Mouse (Mus musculus): ENCODE data around the gene Srrm3. TPM values are rescaled to one million over a fixed set of nuclear protein-coding genes. Genes with fewer than 3 reads are reported as not detected.

Srrm3 gene
- polyA plus RNA-seq, 1 experiment from 2014 or later, result 2.7 TPM

DNA sequence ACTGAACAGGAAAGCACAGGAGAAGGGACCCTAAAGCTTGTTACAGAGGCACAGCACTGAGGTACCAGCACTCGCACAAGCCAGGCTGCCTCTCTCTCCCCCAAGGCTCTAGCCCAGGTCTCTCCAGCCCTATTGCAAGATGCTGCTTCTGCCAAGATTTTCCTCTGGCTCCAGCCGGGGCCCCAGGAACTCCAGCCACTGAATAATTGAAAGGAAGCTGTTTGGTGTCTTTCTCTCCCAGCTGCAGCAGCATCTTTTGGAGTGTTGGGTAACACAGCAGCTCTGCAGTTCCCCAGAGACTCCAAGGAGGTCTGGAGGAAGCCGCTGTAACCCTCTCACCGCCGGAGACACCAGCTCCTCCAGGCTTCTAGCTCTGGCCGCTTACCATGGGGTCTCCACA, 19.5 kb downstream of the Srrm3 start:
- Histone ChIP-seq H3K36me3 (no peaks in the 10 kb centered on the region), H3K4me3 (replicated peaks) (no peak overlapping the region), H3K27me3 (replicated peaks) (no peaks in the 10 kb centered on the region), H3K9me3 (no peaks in the 10 kb centered on the region), H3K4me2 (replicated peaks) (no peak overlapping the region), H3K4me1 (replicated peaks) (0 out of 2 replicates have a peak, but pooled peaks cover 3% of the 10 kb centered on the region), H3K27ac (no peak overlapping the region), H3K9ac (no peak overlapping the region)
- 45% methylated on average over 6 of the region's 6 CpGs for WGBS
- no peak for ATAC-seq

DNA sequence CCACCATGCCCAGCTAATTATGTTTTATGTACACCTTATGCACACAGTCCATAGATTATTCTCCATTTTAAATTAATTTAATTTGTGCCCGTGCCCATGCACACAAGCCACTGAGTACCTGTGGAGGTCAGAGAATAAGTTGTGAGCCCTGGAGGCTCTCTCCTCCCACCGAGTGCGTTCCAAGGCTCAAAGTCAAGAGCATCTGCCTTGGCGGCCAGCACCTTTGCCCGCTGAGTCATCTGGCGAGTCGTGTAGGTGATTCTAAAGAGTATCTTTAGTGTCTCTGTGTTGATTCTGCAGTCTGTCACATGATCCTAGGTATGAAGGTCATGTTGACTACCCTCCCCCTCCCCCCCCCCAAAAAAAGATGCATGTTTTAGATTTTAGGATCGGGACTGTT, 22.7 kb downstream of the Srrm3 start:
- H3K4me2 ChIP-seq (replicated peaks), result no peak overlapping the region
- no peaks in the 10 kb centered on the region for H3K9me3 ChIP-seq
- no peak overlapping the region for H3K4me3 ChIP-seq (replicated peaks)
- no peaks in the 10 kb centered on the region for H3K36me3 ChIP-seq
- WGBS, result 84% methylated on average over 8 of the region's 8 CpGs
- H3K27ac ChIP-seq, result no peak overlapping the region
- H3K4me1 ChIP-seq (replicated peaks), result 0 out of 2 replicates have a peak, but pooled peaks cover 3% of the 10 kb centered on the region
- ATAC-seq, result no peak
- no peak overlapping the region for H3K9ac ChIP-seq
- no peaks in the 10 kb centered on the region for H3K27me3 ChIP-seq (replicated peaks)

DNA sequence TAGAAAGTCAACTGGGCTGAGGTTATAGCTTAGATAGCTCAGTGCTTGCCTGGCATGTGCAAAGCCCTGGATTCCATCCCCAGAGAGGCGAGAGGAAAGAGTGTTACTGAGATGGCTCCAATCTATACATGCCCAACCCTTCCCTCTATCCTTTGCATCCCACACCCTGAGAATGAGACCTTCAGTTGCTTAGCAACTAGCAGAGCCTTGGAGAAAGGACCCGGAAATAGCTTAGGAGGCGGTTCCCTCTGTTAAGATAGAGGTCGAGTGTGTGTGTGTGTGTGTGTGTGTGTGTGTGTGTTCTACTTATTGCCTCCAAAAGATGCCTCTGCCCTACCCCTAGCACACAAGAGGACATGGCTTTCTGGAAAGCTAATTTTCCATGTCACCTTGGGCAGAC, 26.0 kb downstream of the Srrm3 start:
- H3K9ac ChIP-seq, result no peak overlapping the region
- 26% methylated on average over 4 of the region's 4 CpGs for WGBS
- H3K4me3 ChIP-seq (replicated peaks), result no peak overlapping the region
- no peak for ATAC-seq
- H3K27ac ChIP-seq, result no peak overlapping the region
- no peaks in the 10 kb centered on the region for H3K27me3 ChIP-seq (replicated peaks)
- H3K36me3 ChIP-seq, result no peaks in the 10 kb centered on the region
- H3K9me3 ChIP-seq, result no peaks in the 10 kb centered on the region
- peaks cover 10% of the 10 kb centered on the region for H3K4me1 ChIP-seq (replicated peaks)
- no peak overlapping the region for H3K4me2 ChIP-seq (replicated peaks)

DNA sequence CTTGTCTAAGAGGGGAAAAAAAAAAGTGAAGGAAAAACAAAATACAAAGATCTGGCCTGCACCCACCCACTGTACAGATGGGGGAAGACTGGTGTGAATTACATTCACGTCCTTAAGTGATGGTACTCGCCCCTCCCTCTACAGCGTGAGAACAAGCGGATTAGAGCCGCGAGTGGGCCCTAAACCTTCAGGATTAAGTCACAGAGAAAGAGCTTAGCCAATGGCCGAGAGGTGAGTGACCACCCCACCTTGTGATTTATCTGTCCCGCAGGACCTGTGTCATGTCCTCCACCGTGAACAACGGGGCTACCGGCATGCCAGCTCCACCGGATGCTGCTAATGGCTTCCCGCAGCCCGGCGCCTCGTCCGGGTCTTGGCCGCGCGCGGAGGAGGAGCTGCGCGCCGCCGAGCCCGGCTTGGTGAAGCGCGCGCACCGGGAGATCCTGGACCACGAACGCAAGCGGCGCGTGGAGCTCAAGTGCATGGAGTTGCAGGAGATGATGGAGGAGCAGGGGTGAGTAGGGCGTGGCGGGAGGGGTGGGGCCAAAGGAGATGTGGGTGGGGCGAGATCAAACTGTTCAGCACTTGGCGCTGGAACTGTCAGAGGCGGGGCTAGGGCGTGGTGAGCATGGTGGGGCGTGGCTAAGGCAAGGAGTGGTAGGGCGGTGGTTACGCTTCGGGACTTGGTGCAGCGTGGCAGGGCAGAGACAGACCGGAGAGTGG, 28.2 kb downstream of the Srrm3 start:
- Histone ChIP-seq H3K4me1 (replicated peaks) (peaks cover 10% of the 10 kb centered on the region), H3K9me3 (no peaks in the 10 kb centered on the region), H3K27ac (no peak overlapping the region), H3K36me3 (no peaks in the 10 kb centered on the region), H3K27me3 (replicated peaks) (no peaks in the 10 kb centered on the region), H3K4me2 (replicated peaks) (peak overlapping the region; percentile 97), H3K4me3 (replicated peaks) (peak overlapping the region; percentile 45), H3K9ac (0 out of 2 replicates have a peak overlapping the region, but pooled peaks have one; percentile 17)
- WGBS, result 2% methylated on average over 47 of the region's 47 CpGs
- peak; percentile 97 for ATAC-seq

DNA sequence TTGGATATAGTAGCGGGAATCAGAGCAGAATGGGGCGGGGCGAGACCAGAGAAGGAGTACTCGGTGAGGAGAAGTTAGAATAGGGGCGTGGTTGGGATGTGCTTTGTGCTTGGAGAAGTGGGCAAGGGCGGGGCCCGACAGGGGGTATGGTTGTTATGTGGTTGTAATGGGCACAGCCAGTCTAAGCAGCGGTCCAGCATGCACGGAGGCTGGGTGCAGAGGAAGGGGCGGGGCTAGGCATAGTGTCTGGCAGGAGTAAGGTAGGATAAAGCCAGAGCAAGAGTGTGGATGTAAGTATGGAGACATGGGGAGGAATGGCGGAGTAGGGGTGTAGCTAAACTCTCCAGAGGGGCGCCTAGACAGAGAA, 28.8 kb downstream of the Srrm3 start:
- Histone ChIP-seq H3K4me1 (replicated peaks) (peaks cover 10% of the 10 kb centered on the region), H3K4me3 (replicated peaks) (peak overlapping the region; percentile 45), H3K9ac (no peak overlapping the region), H3K27me3 (replicated peaks) (no peaks in the 10 kb centered on the region), H3K9me3 (no peaks in the 10 kb centered on the region), H3K27ac (no peak overlapping the region), H3K36me3 (no peaks in the 10 kb centered on the region), H3K4me2 (replicated peaks) (peak overlapping the region; percentile 97)
- 4% methylated on average over 12 of the region's 12 CpGs for WGBS
- ATAC-seq, result peak; percentile 79

DNA sequence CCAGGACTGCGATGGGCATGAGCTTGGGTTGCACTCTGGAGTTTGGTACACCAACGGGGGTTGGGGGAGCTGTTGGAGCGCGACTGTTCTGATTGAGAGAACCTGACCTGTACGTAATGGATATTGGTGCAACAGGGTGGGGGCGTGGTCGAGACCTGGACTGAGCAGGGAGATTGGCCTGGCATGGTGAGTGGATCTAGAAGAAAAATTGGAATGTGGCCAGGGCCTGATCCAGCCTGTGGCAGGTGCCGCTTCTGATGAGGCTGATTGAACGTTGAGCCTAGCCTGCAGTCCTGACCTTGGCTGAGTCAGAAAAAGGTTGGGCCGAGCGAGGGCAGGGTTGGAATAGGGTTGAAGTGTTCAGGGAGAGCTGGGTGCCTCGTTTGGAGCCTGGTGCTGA, 29.3 kb downstream of the Srrm3 start:
- ATAC-seq, result peak; percentile 18; the same call in 1 of the 2 replicates
- Histone ChIP-seq H3K36me3 (no peaks in the 10 kb centered on the region), H3K27me3 (replicated peaks) (no peaks in the 10 kb centered on the region), H3K4me1 (replicated peaks) (peaks cover 10% of the 10 kb centered on the region), H3K4me2 (replicated peaks) (peak overlapping the region; percentile 97), H3K4me3 (replicated peaks) (no peak overlapping the region), H3K9ac (no peak overlapping the region), H3K9me3 (no peaks in the 10 kb centered on the region), H3K27ac (no peak overlapping the region)
- 19% methylated on average over 12 of the region's 12 CpGs for WGBS

DNA sequence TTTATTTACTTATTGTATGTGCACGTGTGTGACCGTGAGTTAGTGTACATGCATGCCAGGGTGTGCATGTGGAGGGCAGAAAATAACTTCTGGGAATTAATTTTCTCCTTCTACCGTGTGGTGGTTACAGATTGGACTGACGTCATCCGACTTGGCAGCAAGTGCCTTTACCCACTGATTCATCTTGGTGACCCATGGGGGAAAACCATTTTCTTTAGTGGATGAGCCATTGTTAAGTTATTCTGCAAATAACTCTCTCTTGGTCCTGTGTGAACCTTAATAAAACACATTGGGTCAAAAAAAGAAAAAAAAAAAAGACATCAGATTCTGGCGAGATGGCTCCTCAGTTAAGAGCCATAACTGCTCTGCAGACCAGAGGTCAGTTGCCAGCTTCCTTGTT, 35.0 kb downstream of the Srrm3 start:
- no peak overlapping the region for H3K9ac ChIP-seq
- H3K9me3 ChIP-seq, result no peaks in the 10 kb centered on the region
- ATAC-seq, result no peak
- H3K27ac ChIP-seq, result no peak overlapping the region
- no peaks in the 10 kb centered on the region for H3K4me1 ChIP-seq (replicated peaks)
- H3K4me2 ChIP-seq (replicated peaks), result no peak overlapping the region
- H3K4me3 ChIP-seq (replicated peaks), result no peak overlapping the region
- H3K27me3 ChIP-seq (replicated peaks), result no peaks in the 10 kb centered on the region; the same call in 1 of the 2 replicates
- H3K36me3 ChIP-seq, result no peaks in the 10 kb centered on the region
- 73% methylated on average over 6 of the region's 6 CpGs for WGBS

DNA sequence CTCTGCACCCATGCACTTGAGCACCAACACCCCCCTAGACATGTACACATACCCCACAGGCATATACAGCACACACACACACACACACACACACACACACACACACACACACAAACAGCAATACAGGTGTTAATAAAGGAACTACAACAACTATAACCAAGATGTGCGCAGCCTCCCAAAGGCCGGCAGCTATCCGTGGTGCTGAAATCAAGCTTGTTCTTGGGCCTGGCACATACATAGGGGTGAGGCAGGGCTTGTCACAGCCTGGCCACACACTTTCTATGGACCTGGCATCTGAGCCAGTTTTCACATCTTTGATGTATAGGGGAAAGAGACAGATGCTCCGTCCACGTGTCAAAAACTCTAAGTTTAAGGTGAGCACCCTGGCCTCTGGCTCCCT, 36.7 kb downstream of the Srrm3 start:
- Histone ChIP-seq H3K27me3 (replicated peaks) (no peaks in the 10 kb centered on the region; the same call in 1 of the 2 replicates), H3K27ac (no peak overlapping the region), H3K36me3 (no peaks in the 10 kb centered on the region), H3K4me3 (replicated peaks) (no peak overlapping the region), H3K9me3 (peaks cover 2% of the 10 kb centered on the region; the same call in 1 of the 2 replicates), H3K4me1 (replicated peaks) (no peaks in the 10 kb centered on the region), H3K9ac (no peak overlapping the region), H3K4me2 (replicated peaks) (no peak overlapping the region)
- WGBS, result 22% methylated on average over 5 of the region's 5 CpGs
- no peak for ATAC-seq

DNA sequence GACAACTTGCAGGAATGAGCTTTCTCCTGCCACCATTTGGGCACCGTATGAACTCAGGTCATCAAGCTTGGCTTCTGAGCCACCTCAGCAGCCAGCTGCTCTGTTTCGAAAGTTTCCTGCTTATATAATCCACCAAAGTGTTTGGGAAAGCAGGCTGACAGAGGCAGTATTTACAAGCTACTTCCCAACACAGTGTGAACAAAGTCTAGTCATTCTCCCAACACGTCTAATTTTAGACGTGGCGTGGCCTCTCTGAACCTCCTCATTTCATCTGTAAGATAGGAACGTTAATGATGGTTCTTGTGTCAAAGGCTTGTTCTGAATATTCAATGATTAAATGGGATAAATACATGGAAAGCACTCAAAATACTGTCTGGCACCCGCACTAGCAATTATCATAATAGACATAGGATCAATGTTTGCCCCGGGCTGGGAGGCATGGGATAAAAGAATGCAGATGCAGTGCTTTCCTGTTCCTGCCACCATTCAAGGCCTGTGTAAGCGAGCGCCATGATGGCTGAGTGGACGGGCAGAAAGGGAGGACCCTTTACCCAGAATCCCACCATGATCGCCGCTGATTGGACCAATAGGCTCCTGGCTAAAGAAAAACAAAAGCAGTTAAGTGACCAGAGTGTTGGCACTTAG, 39.1 kb downstream of the Srrm3 start:
- Histone ChIP-seq H3K27ac (no peak overlapping the region), H3K4me3 (replicated peaks) (no peak overlapping the region), H3K4me1 (replicated peaks) (no peaks in the 10 kb centered on the region), H3K9ac (no peak overlapping the region), H3K4me2 (replicated peaks) (no peak overlapping the region), H3K36me3 (no peaks in the 10 kb centered on the region), H3K27me3 (replicated peaks) (peaks cover 8% of the 10 kb centered on the region), H3K9me3 (peaks cover 2% of the 10 kb centered on the region; the same call in 1 of the 2 replicates)
- no peak for ATAC-seq
- 76% methylated on average over 13 of the region's 13 CpGs for WGBS

DNA sequence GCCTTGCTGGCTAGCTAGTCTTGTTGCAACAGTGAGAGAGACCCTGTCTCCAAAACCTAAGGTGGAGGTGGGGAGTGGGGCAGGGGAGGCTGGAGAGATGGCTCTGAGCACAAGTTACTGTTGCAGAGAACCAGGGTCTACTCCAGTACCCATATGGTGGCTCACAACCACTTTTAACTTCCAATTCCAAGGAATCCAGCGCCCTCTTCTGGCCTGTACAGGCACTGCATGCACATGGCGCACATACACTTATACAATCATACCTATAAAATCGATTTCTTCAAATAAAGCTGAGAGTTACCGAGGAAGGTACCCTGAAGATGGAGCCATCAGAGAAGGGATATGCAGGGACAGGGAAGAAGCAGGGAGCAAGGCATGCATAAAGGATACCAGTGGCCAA, 40.8 kb downstream of the Srrm3 start:
- 73% methylated on average over 4 of the region's 4 CpGs for WGBS
- Histone ChIP-seq H3K36me3 (no peaks in the 10 kb centered on the region), H3K27ac (no peak overlapping the region), H3K4me2 (replicated peaks) (no peak overlapping the region), H3K9ac (no peak overlapping the region), H3K4me1 (replicated peaks) (0 out of 2 replicates have a peak, but pooled peaks cover 9% of the 10 kb centered on the region), H3K9me3 (peaks cover 2% of the 10 kb centered on the region; the same call in 1 of the 2 replicates), H3K4me3 (replicated peaks) (no peak overlapping the region), H3K27me3 (replicated peaks) (peaks cover 24% of the 10 kb centered on the region)
- ATAC-seq, result no peak

DNA sequence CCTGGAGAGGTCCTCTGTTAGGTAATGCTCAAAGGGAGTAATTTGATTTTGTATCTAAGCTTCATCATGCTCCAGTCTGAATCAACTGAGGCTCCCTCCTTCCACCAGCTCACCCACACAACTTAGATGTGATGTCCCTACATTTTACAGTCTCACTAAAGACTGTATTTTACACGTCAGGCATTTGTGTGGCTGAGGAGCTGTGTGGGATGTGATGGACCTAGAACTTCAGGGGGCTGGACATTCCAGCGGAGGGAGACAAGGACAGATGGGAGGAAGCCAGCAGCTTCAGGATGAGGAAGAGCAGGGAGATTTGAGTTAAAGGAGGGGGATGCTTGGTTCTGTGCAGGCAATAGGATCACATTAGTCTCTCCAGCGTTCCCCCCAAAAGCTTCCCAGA, 41.2 kb downstream of the Srrm3 start:
- peaks cover 2% of the 10 kb centered on the region; the same call in 1 of the 2 replicates for H3K9me3 ChIP-seq
- no peak overlapping the region for H3K9ac ChIP-seq
- H3K4me1 ChIP-seq (replicated peaks), result 0 out of 2 replicates have a peak, but pooled peaks cover 9% of the 10 kb centered on the region
- no peaks in the 10 kb centered on the region for H3K36me3 ChIP-seq
- peaks cover 28% of the 10 kb centered on the region for H3K27me3 ChIP-seq (replicated peaks)
- H3K4me2 ChIP-seq (replicated peaks), result no peak overlapping the region
- H3K4me3 ChIP-seq (replicated peaks), result no peak overlapping the region
- no peak for ATAC-seq
- no peak overlapping the region for H3K27ac ChIP-seq
- WGBS, result 83% methylated on average over 3 of the region's 3 CpGs

DNA sequence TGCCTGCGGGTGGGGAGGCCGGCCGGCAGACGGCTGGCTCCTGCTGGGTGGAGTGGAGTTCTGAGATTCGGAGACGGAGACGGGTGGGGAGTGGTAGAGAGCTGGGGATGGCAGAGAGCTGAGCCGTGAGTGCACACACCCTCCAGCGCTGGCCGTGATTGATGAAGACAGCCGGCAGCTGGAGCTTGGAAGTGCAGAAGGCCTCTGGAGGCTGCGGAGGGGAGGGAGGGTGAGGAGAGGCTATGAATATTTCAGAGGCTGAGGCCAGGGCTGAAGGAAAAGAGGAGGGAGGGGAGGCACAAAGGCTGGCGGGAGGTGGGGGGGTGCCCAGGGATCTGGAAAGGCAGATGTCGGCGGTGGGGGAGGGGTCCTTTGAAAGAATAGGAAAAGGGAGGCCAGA, 44.3 kb downstream of the Srrm3 start:
- ATAC-seq, result peak; percentile 75
- Histone ChIP-seq H3K9ac (no peak overlapping the region), H3K9me3 (peaks cover 2% of the 10 kb centered on the region; the same call in 1 of the 2 replicates), H3K27me3 (replicated peaks) (peaks cover 50% of the 10 kb centered on the region), H3K4me3 (replicated peaks) (no peak overlapping the region), H3K27ac (no peak overlapping the region), H3K4me2 (replicated peaks) (no peak overlapping the region), H3K4me1 (replicated peaks) (0 out of 2 replicates have a peak, but pooled peaks cover 9% of the 10 kb centered on the region), H3K36me3 (no peaks in the 10 kb centered on the region)
- under 1% methylated on average over 15 of the region's 15 CpGs for WGBS

All from intestine, embryonic 15.5 days (tissue).